Mouse (Mus musculus) thymus, adult 2 months (tissue): Measurements from ENCODE around the gene Arntl.

ENCODE experiments used
- CTCF ChIP-seq: fragments of 200-500 bp; IDR thresholded peaks from 2 replicates; pipeline ENCODE4 v1.5.1; 2012; ENCODE audit warnings: mild to moderate bottlenecking, control low read depth, low read length, moderate library complexity, borderline replicate concordance; ENCODE audit not compliant: control insufficient read depth, poor library complexity, insufficient read depth; ENCODE audit errors: extremely low read depth
- POLR2A ChIP-seq: fragments of 200-500 bp; IDR thresholded peaks from 2 replicates; pipeline ENCODE4 v1.6.1; 2012; ENCODE audit warnings: mild to moderate bottlenecking, low read length, control low read depth, moderate library complexity; ENCODE audit not compliant: control insufficient read depth, poor library complexity, insufficient read depth; ENCODE audit errors: extremely low read depth

GRCm38 (mm10) chr7:113214245-113215169 is 7.2 kb downstream of the Arntl start:
- TF ChIP-seq CTCF (no peak), POLR2A (no peak)
